Mouse (Mus musculus): Measurements from ENCODE around the gene Igflr1. TPM values are rescaled to one million over a fixed set of nuclear protein-coding genes. Genes with fewer than 3 reads are reported as not detected.

The Igflr1 gene
- 0.66 and 1.7 TPM in 2 replicates for polyA plus RNA-seq (2015; fragmentation: Nextera tagmentation; extraction: Ambion mirVana)

DNA sequence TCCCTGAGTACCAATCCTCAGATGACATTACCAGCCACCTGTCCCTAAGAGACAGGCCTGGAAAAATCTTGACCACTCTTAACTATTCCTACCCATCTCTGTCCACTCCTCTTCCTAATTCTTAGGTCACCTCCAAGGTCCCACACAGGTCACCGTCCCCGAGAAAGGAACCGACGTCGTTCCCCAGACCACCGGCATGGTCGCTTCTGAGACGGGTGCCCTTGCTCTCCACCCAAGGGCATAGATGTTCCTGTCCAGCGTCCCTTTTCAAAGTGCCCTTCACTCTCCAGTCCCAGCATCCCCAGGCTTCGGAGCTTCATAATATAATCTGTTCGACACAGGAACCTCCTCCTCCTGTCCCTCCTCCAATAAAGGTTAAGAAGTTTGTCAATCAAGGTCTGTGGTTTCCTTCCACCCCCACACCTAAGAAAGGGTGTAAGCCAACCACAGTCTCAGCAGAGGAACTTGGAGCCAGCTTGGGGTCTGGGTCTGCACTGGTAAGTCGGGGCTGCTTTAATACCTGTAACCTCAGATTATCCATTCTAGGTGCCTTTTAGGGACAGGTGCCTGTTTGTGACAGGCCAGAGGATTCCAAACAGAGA, at the start of gene Igflr1:
TSS of gene Igflr1 (plus strand) at position 458 of the 602 bp plus-strand sequence.

DNA sequence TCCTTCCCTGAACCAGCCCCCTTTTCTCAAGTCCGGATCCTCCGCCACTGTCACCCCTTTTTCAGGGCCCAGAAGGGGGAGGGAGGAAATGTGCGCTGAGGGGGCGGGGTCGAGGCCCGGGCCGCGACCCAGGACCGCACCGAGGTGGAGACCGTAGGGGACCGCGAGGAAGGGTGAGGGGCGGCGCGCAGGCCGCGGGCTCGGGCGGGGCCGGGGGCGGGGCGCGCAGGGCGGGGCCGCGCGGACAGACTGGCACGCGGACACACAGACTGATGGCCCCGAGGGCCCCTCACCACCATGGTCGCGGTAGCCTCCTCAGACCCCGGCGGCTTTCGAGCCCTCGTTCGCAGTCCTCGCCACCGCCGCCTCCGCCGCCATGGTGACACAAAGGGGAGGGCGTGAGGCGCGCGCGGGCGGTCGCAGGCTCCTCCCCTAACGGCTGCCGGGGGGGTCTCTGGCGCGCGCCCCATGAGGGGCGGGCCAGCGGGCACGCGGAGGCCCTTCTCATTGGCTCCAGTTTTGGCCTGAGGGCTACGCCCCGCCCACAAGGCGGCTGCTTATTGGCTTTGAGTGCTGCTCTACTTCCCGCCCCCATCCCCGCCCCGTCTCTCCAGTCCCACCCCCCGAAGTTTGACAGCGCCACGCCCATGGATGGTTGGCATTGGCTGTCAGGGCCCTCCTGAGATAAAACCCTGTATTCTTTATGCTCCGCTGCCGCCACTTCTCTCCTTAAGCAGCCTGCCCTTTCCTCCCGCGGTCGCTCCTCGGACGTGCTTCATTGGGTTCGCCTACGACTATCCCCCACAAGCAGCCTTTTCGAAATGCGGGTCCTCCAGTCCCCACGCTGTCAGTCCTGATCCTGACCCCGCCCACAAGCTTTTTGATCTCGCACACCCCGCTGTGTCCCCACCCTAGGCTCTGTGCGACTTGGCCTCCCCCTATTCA, 30.3 kb upstream of the Igflr1 start, which contains the start of gene Arhgap33:
TSS of gene Arhgap33 (minus strand) at position 428 of the 945 bp plus-strand sequence.

DNA sequence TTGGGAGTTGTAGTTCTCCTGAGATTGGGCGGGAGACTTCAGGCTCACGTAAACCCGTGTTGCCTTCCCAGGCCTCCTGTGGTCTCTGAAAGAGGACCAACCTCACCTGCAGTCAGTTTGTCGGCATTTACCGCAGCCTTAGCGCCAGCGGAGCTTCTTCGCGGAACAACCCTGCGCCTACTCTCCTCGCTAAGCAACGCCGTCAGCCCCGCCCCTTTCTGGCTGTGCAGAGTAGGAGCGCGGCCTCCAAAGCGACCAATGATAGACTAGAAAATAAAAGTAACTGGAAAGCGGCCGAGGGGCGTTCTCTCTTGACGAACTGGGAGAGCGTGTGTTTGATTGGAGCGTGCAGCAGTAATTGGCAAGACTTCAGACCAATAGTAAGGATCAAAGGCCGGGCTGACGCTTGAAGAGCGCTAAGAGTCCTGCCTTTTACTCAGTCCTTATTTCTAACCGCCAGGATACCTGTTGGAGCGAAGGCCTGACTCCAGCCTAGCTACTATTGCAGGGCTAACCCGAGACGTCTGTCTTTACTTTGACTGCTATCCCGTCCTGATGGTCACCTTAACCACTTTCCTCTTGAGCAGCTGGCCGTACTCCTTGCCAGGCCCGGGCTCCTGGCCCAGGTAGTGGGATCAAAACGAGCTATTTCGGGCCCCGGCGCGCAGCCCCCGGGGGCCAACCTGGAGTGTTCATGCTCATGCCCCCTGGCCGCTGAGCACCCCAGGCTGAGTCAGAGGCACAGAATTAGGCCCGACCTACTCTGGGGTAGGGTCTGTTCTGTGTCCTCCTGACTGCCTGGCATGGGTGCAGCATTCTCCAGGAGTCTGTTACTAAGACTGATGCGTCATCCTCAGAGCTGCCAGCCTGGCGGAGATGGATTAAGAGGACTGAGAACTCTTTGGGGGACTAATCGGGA, 12.9 kb upstream of the Igflr1 start, which contains the start of the genes Hspb6 and Proser3:
TSS of gene Hspb6 (plus strand) at position 77 of the 919 bp plus-strand sequence.
TSS of gene Proser3 (minus strand) at position 198 of the 919 bp plus-strand sequence.

DNA sequence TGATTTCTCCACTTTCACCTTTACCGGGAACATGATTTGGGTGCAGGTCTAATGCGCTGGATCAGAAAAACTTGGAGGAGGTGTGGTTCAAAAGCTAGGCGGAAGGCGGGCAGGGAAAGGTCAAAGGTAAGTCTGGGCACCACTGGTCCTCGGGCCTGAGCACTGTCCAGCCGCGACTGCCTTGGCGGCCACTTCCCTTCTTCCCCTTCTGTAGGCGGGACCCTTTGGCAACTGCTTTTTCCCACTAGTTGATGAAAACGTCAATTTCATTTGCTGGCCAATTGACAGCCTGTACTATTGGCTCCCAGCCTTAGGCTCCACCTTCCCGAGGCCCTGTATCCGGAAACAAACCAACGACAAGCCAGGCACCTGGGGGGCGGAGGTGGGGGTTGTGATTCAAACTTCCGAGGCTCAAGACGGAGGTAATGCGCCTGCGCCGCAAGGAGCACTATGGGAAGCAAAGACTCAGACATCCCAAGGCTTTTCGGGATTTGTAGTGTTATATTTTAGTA, 5.7 kb upstream of the Igflr1 start, which contains the start of gene Lin37:
TSS of gene Lin37 (minus strand) at position 396 of the 512 bp plus-strand sequence.

DNA sequence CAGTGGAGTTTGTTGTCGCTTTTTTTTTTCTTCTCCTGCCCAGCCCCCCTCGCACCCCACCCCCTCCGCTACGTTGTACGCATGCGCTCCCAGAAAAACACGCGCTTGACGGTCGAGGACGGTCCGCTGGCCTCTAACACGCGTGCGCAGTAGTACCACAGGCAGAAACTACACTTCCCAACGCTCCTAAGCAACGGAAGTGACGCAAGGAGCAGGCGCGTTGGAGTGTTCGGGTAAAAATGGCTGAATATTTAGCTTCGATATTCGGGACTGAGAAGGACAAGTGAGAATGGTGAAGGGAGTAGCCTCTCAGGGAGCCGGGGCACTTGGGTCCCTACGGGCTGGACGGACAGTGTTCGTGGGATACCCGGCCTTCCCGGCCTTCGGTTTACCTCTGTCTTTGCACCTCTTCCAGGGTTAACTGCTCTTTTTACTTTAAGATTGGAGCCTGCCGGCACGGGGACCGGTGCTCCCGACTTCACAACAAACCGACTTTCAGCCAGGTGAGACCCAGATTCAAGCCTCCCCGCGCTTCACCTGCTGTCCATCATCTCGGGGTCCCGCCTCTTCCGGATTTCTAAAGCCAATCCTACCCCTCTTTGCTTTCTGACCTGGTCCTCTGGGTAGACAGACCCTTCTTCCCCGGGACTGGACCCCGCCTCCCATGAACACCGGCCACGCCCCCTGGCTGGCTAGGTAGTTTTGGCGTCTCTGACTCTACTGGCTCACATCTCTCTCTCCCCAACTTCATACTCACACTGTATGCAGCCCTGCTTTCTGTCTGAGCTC, 1.9 kb upstream of the Igflr1 start, which contains the start of the genes U2af1l4, Gm49396 and Psenen:
TSS of gene U2af1l4 (plus strand) at position 185 of the 789 bp plus-strand sequence.
TSS of gene Gm49396 (plus strand) at position 228 of the 789 bp plus-strand sequence.
TSS of gene Psenen (minus strand) at position 511 of the 789 bp plus-strand sequence.

DNA sequence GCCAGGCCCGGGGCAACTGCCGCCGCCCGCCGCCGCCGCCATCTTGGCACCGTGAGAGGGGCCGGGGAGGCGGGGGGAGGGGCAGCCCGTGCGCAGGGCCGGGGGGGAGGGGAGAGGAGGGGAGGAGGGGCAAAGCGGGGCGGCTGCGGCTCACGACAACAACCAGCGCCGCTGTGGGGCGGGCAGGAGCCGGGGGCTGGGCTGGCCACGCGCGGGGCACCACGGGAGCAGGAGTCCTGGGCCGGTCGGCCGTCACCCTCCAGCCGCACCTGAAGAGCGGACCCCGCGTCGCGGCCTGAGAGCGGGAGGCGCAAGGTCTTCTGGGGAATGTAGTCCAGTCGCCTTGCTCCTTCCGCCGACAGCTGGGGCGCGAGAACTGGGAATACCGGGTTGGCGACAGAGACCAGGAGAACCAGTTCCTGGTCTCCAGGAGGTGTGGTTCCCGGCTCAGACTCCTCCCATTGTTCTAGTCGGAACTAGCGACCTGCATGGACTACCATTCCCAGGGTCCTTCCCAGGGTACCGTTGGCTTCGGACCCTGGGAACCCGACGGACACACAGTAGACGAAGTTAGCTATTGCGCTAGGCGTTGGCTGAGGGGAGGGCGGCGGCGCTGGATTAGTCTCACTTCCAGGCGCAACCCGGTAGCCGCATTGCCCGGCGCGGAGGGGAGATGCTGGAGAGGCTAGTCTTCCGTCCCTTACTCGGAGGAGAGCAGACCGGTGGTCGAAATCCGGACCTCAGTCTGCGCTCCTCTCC, 23.6 kb downstream of the Igflr1 start, which contains the start of gene Kmt2b:
TSS of gene Kmt2b (minus strand) at position 51 of the 759 bp plus-strand sequence.

DNA sequence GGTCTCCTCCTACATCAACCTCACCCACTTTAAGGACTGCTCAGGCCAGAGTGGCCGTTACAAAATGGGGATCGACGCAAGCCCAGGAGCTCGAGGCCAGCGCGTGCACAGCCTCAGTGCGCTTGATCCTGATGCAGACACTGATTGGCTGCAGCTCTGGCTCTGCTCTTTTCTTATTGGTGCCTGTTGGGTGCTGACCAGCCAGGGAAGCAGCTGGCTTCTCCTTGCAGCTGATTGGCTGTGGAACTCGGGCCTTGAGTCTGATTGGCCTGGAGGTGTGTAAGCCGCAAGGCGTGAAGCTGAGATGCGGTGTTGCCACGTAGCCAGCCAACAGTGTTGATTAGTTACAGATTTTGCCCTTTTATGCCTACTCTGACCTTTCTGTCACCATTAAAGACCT, 33.6 kb downstream of the Igflr1 start, which contains the start of gene Zbtb32:
TSS of gene Zbtb32 (minus strand) at position 124 of the 400 bp plus-strand sequence.

DNA sequence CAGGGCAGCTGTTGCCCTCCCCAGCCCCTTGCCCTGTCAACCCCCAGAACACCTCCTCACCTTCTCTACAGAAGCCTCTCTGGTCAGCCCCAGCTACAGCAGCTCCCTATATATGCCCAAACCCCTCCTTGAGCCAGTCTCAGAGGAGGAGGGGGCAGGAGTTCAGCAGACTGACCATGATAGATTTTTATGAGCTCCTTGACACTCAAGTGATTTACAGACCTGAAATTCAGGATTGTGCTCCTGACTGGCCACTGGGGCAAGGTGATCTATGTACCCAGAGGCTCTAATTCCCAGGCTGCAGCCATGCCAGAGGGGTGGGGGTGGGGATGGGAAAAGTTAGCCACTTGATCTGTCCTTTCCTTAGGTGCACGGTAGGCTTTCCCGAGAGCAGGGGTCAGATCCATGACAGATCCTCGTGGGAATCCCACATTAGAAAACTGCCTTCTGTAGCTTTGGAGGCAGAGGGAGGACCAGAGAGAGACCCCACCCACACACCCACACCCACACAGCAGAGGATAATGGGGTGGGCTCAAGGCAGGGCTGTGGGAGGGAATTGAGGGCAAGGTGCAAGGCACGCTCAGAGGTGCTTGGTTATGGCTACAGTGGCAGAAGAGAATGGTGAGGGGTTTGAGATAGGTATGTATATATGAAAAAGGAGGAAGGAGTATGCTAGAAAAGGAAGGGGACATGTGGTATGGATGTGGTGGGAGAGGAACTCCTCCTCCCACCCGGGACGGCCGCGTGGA, 47.6 kb downstream of the Igflr1 start, which contains the start of gene Upk1a:
TSS of gene Upk1a (minus strand) at position 194 of the 749 bp plus-strand sequence.

Small RNA genes within 50 kb of the gene (microRNA-seq; reads per million reads assigned to microRNA genes)
- gene Gm38670: 1.2 to 1.3 reads per million in 2 experiments
- 0 reads per million in 2 experiments for gene Mir3569

Other genes with a start within 250 kb of the Igflr1 start
- gene E130208F15Rik, start 243.7 kb upstream of the Igflr1 start, polyA plus RNA-seq (2015; fragmentation: Nextera tagmentation; extraction: Ambion mirVana): 1.6 TPM in 1 of 2 replicates, not detected in the other
- gene Sdhaf1, start 241.5 kb upstream of the Igflr1 start, polyA plus RNA-seq (2015; fragmentation: Nextera tagmentation; extraction: Ambion mirVana): 19.2 and 19.3 TPM in 2 replicates
- 1.1 TPM in 2 replicates for gene Lrfn3, start 202.7 kb upstream of the Igflr1 start, polyA plus RNA-seq (2015; fragmentation: Nextera tagmentation; extraction: Ambion mirVana)
- gene Tyrobp, start 151.7 kb upstream of the Igflr1 start, polyA plus RNA-seq (2015; fragmentation: Nextera tagmentation; extraction: Ambion mirVana): 68.8 and 91.3 TPM in 2 replicates
- 2.9 and 3.6 TPM in 2 replicates for gene Hcst, start 145.6 kb upstream of the Igflr1 start, polyA plus RNA-seq (2015; fragmentation: Nextera tagmentation; extraction: Ambion mirVana)
- 0.27 and 0.44 TPM in 2 replicates for gene Nfkbid, start 143.7 kb upstream of the Igflr1 start, polyA plus RNA-seq (2015; fragmentation: Nextera tagmentation; extraction: Ambion mirVana)
- gene Aplp1, start 119.9 kb upstream of the Igflr1 start, polyA plus RNA-seq (2015; fragmentation: Nextera tagmentation; extraction: Ambion mirVana): 2.2 and 2.6 TPM in 2 replicates
- gene Kirrel2, start 107.7 kb upstream of the Igflr1 start, polyA plus RNA-seq (2015; fragmentation: Nextera tagmentation; extraction: Ambion mirVana): 0.09 and 0.23 TPM in 2 replicates
- 0.10 TPM in 1 of 2 replicates, not detected in the other for gene Nphs1, start 107.1 kb upstream of the Igflr1 start, polyA plus RNA-seq (2015; fragmentation: Nextera tagmentation; extraction: Ambion mirVana)
- 0.07 TPM in 1 of 2 replicates, not detected in the other for gene Prodh2, start 71.8 kb upstream of the Igflr1 start, polyA plus RNA-seq (2015; fragmentation: Nextera tagmentation; extraction: Ambion mirVana)
- gene Arhgap33, start 30.4 kb upstream of the Igflr1 start, polyA plus RNA-seq (2015; fragmentation: Nextera tagmentation; extraction: Ambion mirVana): 1.6 and 1.7 TPM in 2 replicates
- gene Hspb6, start 13.2 kb upstream of the Igflr1 start, polyA plus RNA-seq (2015; fragmentation: Nextera tagmentation; extraction: Ambion mirVana): 249 and 337 TPM in 2 replicates
- 3.3 TPM in 2 replicates for gene Proser3, start 13.1 kb upstream of the Igflr1 start, polyA plus RNA-seq (2015; fragmentation: Nextera tagmentation; extraction: Ambion mirVana)
- 27.5 and 27.9 TPM in 2 replicates for gene Lin37, start 5.6 kb upstream of the Igflr1 start, polyA plus RNA-seq (2015; fragmentation: Nextera tagmentation; extraction: Ambion mirVana)
- 84.5 and 85.4 TPM in 2 replicates for gene U2af1l4, start 2.1 kb upstream of the Igflr1 start, polyA plus RNA-seq (2015; fragmentation: Nextera tagmentation; extraction: Ambion mirVana)
- gene Gm49396, start 2.1 kb upstream of the Igflr1 start, polyA plus RNA-seq (2015; fragmentation: Nextera tagmentation; extraction: Ambion mirVana): 3.2 and 3.3 TPM in 2 replicates
- gene Psenen, start 1.8 kb upstream of the Igflr1 start, polyA plus RNA-seq (2015; fragmentation: Nextera tagmentation; extraction: Ambion mirVana): 120 and 135 TPM in 2 replicates
- 3.0 and 3.9 TPM in 2 replicates for gene Kmt2b, start 23.3 kb downstream of the Igflr1 start, polyA plus RNA-seq (2015; fragmentation: Nextera tagmentation; extraction: Ambion mirVana)
- gene Zbtb32, start 33.5 kb downstream of the Igflr1 start, polyA plus RNA-seq (2015; fragmentation: Nextera tagmentation; extraction: Ambion mirVana): 0.10 and 0.15 TPM in 2 replicates
- gene Upk1a, start 47.4 kb downstream of the Igflr1 start, polyA plus RNA-seq (2015; fragmentation: Nextera tagmentation; extraction: Ambion mirVana): 0.39 and 0.53 TPM in 2 replicates
- 1,910 and 2,111 TPM in 2 replicates for gene Cox6b1, start 60.7 kb downstream of the Igflr1 start, polyA plus RNA-seq (2015; fragmentation: Nextera tagmentation; extraction: Ambion mirVana)
- not detected in 2 replicates for gene Etv2, start 70.4 kb downstream of the Igflr1 start, polyA plus RNA-seq (2015; fragmentation: Nextera tagmentation; extraction: Ambion mirVana)
- gene Rbm42, start 84.9 kb downstream of the Igflr1 start, polyA plus RNA-seq (2015; fragmentation: Nextera tagmentation; extraction: Ambion mirVana): 65.4 and 67.4 TPM in 2 replicates
- 7.5 and 9.5 TPM in 2 replicates for gene Haus5, start 99.6 kb downstream of the Igflr1 start, polyA plus RNA-seq (2015; fragmentation: Nextera tagmentation; extraction: Ambion mirVana)
- gene Pmis2, start 106.2 kb downstream of the Igflr1 start, polyA plus RNA-seq (2015; fragmentation: Nextera tagmentation; extraction: Ambion mirVana): not detected in 2 replicates
- gene 2200002J24Rik, start 133.5 kb downstream of the Igflr1 start, polyA plus RNA-seq (2015; fragmentation: Nextera tagmentation; extraction: Ambion mirVana): 0.33 TPM in 1 of 2 replicates, not detected in the other
- 0.15 and 0.22 TPM in 2 replicates for gene Atp4a, start 146.8 kb downstream of the Igflr1 start, polyA plus RNA-seq (2015; fragmentation: Nextera tagmentation; extraction: Ambion mirVana)
- 227 and 250 TPM in 2 replicates for gene Tmem147, start 164.1 kb downstream of the Igflr1 start, polyA plus RNA-seq (2015; fragmentation: Nextera tagmentation; extraction: Ambion mirVana)
- 0.21 TPM in 1 of 2 replicates, not detected in the other for gene Gapdhs, start 178.3 kb downstream of the Igflr1 start, polyA plus RNA-seq (2015; fragmentation: Nextera tagmentation; extraction: Ambion mirVana)
- gene Sbsn, start 186.0 kb downstream of the Igflr1 start, polyA plus RNA-seq (2015; fragmentation: Nextera tagmentation; extraction: Ambion mirVana): 0.45 and 25.6 TPM in 2 replicates
- gene Dmkn, start 198.3 kb downstream of the Igflr1 start, polyA plus RNA-seq (2015; fragmentation: Nextera tagmentation; extraction: Ambion mirVana): 0.51 and 65.3 TPM in 2 replicates
- gene Krtdap, start 222.5 kb downstream of the Igflr1 start, polyA plus RNA-seq (2015; fragmentation: Nextera tagmentation; extraction: Ambion mirVana): 8.3 and 219 TPM in 2 replicates

Measured in skeletal muscle tissue, postnatal 0 days (tissue).